Mouse (Mus musculus) thymus, adult 2 months (tissue): ENCODE results near the gene Grm4.

ENCODE experiments used
- CTCF ChIP-seq: fragments of 200-500 bp; IDR thresholded peaks from 2 replicates; pipeline ENCODE4 v1.5.1; 2012; ENCODE audit warnings: mild to moderate bottlenecking, control low read depth, low read length, moderate library complexity, borderline replicate concordance; ENCODE audit not compliant: control insufficient read depth, poor library complexity, insufficient read depth; ENCODE audit errors: extremely low read depth
- POLR2A ChIP-seq: fragments of 200-500 bp; IDR thresholded peaks from 2 replicates; pipeline ENCODE4 v1.6.1; 2012; ENCODE audit warnings: mild to moderate bottlenecking, low read length, control low read depth, moderate library complexity; ENCODE audit not compliant: control insufficient read depth, poor library complexity, insufficient read depth; ENCODE audit errors: extremely low read depth

DNA sequence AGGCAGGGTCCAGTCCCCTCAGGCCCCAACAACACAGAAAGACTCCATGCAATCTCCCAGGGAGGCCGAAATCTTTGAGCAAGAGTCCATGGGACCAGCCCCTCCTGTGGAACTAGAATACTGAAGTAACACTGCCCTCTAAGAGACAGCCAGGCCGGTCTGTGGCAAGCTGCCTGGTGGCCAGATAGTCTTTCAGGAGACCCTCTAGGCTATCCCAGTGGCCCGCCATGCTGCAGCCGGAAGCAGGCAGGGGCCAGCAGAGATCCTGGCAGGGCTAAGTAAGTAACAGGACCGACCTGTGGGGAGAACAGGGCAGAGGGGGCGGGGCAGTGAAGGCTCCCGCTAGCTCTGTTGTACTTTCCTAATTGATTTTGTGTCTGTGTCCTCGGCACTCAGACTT lies 27.2 kb downstream of the Grm4 start:
- TF ChIP-seq POLR2A, result no peak
- TF ChIP-seq CTCF, result no peak
